Mouse (Mus musculus) splenic B cell, adult 2 months (primary cell): ENCODE measurements around the gene Samt1.
"Not testable (repeated sequence)": the region's sequence is repeated elsewhere in the genome, so short reads cannot be mapped to it uniquely, and the experiment has no call there.

Source experiments
- DNase-seq: peaks from one replicate; pipeline ENCODE4 v3.0.0-alpha.2; 2011; ENCODE audit warnings: low read depth, low spot score
- H3K27me3 ChIP-seq: 2 replicates; pipeline ENCODE4 v1.6.1; 2012; ENCODE audit warnings: mild to moderate bottlenecking, low read length, moderate library complexity, mixed read lengths; ENCODE audit not compliant: control insufficient read depth, poor library complexity, insufficient read depth, severe bottlenecking
- H3K36me3 ChIP-seq: 2 replicates; pipeline ENCODE4 v1.6.1; 2012; ENCODE audit warnings: mild to moderate bottlenecking, low read length, moderate library complexity, mixed read lengths; ENCODE audit not compliant: control insufficient read depth, poor library complexity, insufficient read depth, severe bottlenecking

The Samt1 gene

GRCm38 (mm10) chrX:154012540-154012939 is at the start of gene Samt1:
TSS of gene Samt1 (minus strand) at chrX:154012640.
- not testable (repeated sequence) for H3K36me3 ChIP-seq, H3K27me3 ChIP-seq, DNase-seq

- H3K36me3 ChIP-seq, DNase-seq, H3K27me3 ChIP-seq: not testable (repeated sequence)
Measured at GRCm38 (mm10) chrX:154054939-154055338, 42.5 kb upstream of the Samt1 start, which contains the start of gene Gm10057. TSS of gene Gm10057 (minus strand) at chrX:154055039.

DNA sequence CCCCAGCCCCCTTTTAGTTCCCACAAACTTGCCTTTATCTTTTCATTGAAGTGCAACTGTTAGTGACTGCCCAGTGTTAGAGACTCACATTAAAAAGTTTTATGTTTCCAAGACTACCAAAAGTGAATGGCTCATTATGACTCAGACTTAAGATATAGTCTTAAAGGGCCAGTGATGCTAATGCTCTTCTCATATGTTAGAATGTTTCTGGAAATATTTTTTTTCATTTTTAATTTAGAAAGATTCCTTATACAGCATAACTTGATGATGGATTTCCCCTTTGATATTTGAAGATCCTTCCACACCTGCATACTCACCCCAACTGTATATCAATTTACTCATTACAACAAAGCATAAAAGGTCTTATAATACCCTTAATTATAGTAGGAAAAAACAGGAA is 21.3 kb upstream of the Samt1 start, which contains the start of gene 4921511M17Rik:
Gene 4921511M17Rik (minus strand): TSS at position 101 of the 400 bp plus-strand sequence.
- DNase-seq, H3K27me3 ChIP-seq, H3K36me3 ChIP-seq: not testable (repeated sequence)

GRCm38 (mm10) chrX:153976914-153977313 is 35.5 kb downstream of the Samt1 start:
- not testable (repeated sequence) for DNase-seq, H3K36me3 ChIP-seq, H3K27me3 ChIP-seq

GRCm38 (mm10) chrX:153976467-153976866 is 36.0 kb downstream of the Samt1 start:
- not testable (repeated sequence) for H3K36me3 ChIP-seq, DNase-seq, H3K27me3 ChIP-seq

DNA sequence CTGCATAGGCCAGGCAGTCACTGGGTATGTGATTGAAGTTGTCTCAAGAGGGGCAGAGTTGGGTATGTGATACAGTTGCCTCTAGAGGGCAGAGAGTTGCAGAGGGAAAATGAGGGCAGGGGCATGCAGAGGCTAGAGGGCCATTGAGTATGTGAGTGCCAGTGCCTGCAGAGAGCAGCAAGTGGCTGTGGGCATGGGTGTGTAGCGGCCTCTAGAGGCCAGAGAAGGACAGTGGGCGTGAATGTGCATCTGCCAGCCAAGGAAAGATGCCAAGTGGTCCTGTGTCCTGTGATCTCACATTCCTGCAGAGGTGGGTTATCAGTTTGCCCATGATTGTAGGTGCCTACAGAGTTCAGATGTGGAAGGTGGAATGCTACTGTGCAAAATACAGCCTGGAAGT is 38.0 kb downstream of the Samt1 start:
- DNase-seq: peak; percentile 11

GRCm38 (mm10) chrX:153952866-153953265 is 59.6 kb downstream of the Samt1 start:
- not testable (repeated sequence) for H3K27me3 ChIP-seq, DNase-seq, H3K36me3 ChIP-seq

More for the DNA sequence above, 38.0 kb downstream of the Samt1 start:
- Histone ChIP-seq H3K36me3 (no peaks in the 10 kb centered on the region), H3K27me3 (no peaks in the 10 kb centered on the region)
